Mouse (Mus musculus): ENCODE measurements around the gene Sult2b1.

DNA sequence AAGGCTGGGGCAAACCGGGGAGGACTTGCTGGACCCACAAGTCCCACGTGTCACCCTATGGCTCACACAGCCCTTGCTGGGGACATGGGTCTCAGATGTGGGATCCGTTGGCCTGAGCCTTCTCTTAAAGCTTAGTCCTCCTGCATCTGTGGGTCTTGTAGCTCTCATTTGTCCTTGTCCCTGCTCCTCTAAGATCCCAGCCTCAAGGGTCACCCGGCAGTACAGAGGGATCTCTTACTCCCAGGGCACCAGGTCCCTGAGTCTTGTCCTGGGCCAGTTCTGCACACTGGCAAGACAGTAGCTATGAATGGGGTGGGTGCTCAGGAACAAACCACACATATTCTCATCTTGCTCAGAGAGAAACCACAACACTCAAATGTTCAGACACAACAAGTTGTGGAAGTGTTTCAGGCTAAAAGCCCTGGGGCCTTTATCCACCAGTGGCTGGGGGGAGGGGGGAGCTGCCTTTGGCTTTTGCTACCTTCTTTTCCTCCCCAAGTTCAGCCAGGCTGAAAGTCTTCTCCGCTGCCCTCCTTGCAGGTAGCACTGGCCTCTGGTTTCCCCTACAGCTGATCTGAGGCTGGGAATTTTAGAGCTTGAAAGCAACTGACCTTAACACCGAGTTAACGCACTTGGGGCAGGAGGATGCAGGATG is 100.9 kb downstream of the Sult2b1 start, which contains the start of gene Ntn5:
- TF ChIP-seq POLR2A (IDR thresholded peaks at IDR 0.05; ENCODE audit: borderline replicate concordance, control insufficient read depth, low read depth, low read length) = no peak
- no peak for TF ChIP-seq CTCF (IDR thresholded peaks at IDR 0.05; ENCODE audit: control insufficient read depth, insufficient read depth, low read length)

Data from bone marrow, adult 2 months (tissue).